Mouse (Mus musculus) thymus, adult 2 months (tissue): ENCODE measurements at regions not wholly inside any gene's neighbourhood (a gene's known extent, or its start where the extent isn't known, plus 50 kb on each side); places are given as distances from the start of the nearest gene placed in this dataset.

Source experiments
- CTCF ChIP-seq: fragments of 200-500 bp; IDR thresholded peaks from 2 replicates; pipeline ENCODE4 v1.5.1; 2012; ENCODE audit warnings: mild to moderate bottlenecking, control low read depth, low read length, moderate library complexity, borderline replicate concordance; ENCODE audit not compliant: control insufficient read depth, poor library complexity, insufficient read depth; ENCODE audit errors: extremely low read depth
- POLR2A ChIP-seq: fragments of 200-500 bp; IDR thresholded peaks from 2 replicates; pipeline ENCODE4 v1.6.1; 2012; ENCODE audit warnings: mild to moderate bottlenecking, low read length, control low read depth, moderate library complexity; ENCODE audit not compliant: control insufficient read depth, poor library complexity, insufficient read depth; ENCODE audit errors: extremely low read depth

DNA sequence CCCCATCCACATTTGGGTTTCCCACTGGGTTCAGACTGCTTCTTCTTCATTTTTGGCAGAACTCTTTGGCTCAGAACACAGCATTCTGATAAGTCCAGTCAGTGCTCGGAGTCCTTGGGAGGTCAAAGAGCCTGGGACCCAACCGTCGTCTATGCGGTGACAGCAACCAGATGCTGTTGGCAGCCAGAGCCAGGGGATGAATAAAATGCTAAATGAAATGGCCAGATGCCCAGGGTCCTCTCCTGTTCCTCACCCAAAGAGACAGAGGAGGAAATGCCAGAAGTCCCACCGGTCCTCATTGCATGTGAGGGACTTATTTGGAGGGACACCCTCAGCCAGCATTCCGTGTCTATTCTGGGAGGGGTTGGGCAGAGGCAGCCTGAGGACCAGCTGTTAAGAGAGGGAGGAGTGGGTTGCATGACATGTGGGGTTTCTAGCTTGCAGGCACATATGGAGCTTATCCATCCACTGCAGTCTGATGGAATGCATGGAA, 801.2 kb upstream of the Lrrc6 start:
- TF ChIP-seq CTCF (no peak), POLR2A (no peak)
